In genomic region chrX:159689785-159690416, GRCm38 (mm10) we compare ENCODE assay signal across 17 mouse cellular contexts.
DNase-seq lines count a peak whose midpoint lies in the region; ATAC-seq and TF ChIP-seq lines count a peak whose summit lies in the region.
"Had no signal": no experiment of that assay in that cellular context is flagged by ENCODE, and none has a peak within 500 bp of the region (broad histone marks: within the 10 kb centered on the region; RNA-seq: fewer than 3 reads in every experiment).

No protein-coding gene starts in this region.

- no peak for DNase-seq in G1E (ENCODE audit: low spot score)
- DNase-seq in brain, embryonic 14.5 days (ENCODE audit: low read depth), result peak; percentile 37
- no peak for DNase-seq in urinary bladder, postnatal 14 days (ENCODE audit: low spot score)
- DNase-seq in cerebellum, postnatal 36 days, result no peak
- no peak for DNase-seq in frontal cortex, postnatal 14 days (ENCODE audit: low spot score in 2 of 2)
- DNase-seq: adrenal gland, adult 8-10 months; cerebellum, adult 8-10 months; heart, postnatal 4 days; lung, postnatal 14 days had no signal

- no peak for TF ChIP-seq CTCF in G1E (IDR thresholded peaks at IDR 0.05; ENCODE audit: low read depth, low read length)
- TF ChIP-seq CTCF in brain, embryonic 14.5 days (IDR thresholded peaks at IDR 0.05; ENCODE audit: borderline replicate concordance, extremely low read depth, insufficient read depth, insufficient read length), result no peak

- peaks cover 26% of the 10 kb centered on the region for H3K4me1 ChIP-seq in megakaryocyte, embryonic 14.5 days
- H3K4me1 ChIP-seq in G1E (ENCODE audit: insufficient read depth, low read depth, low read length), result peaks cover 35% of the 10 kb centered on the region
- H3K4me1 ChIP-seq: embryonic facial prominence, embryonic 10.5 days; heart, embryonic 13.5 days; kidney, embryonic 15.5 days; midbrain, embryonic 12.5 days had no signal

- no peaks in the 10 kb centered on the region for H3K9me3 ChIP-seq in megakaryocyte, embryonic 14.5 days
- H3K9me3 ChIP-seq in G1E (replicated peaks), result no peaks in the 10 kb centered on the region
- H3K9me3 ChIP-seq: embryonic facial prominence, embryonic 10.5 days; heart, embryonic 13.5 days; kidney, embryonic 15.5 days; midbrain, embryonic 12.5 days had no signal

- no peaks in the 10 kb centered on the region for H3K36me3 ChIP-seq in megakaryocyte, embryonic 14.5 days (replicated peaks; ENCODE audit: low read length)
- peaks cover 22% of the 10 kb centered on the region for H3K36me3 ChIP-seq in G1E (replicated peaks)
- H3K36me3 ChIP-seq: embryonic facial prominence, embryonic 10.5 days; heart, embryonic 13.5 days; kidney, embryonic 15.5 days; midbrain, embryonic 12.5 days had no signal

- peaks cover 3% of the 10 kb centered on the region for H3K27me3 ChIP-seq in megakaryocyte, embryonic 14.5 days (replicated peaks)
- no peaks in the 10 kb centered on the region for H3K27me3 ChIP-seq in G1E (ENCODE audit: insufficient read depth, low read length)
- H3K27me3 ChIP-seq: heart, embryonic 13.5 days had no signal

- no peak for TF ChIP-seq POLR2A in brain, embryonic 14.5 days (IDR thresholded peaks at IDR 0.05; ENCODE audit: borderline replicate concordance, extremely low read depth, insufficient read depth, insufficient read length, poor library complexity, severe bottlenecking)

- no peak for ATAC-seq in megakaryocyte, adult 5-6 weeks (ENCODE audit: poor library complexity, severe bottlenecking)
- peak; percentile 89 for ATAC-seq in G1E (ENCODE audit: extremely low read depth, insufficient number of reproducible peaks, low FRiP score, poor library complexity, severe bottlenecking)
- peak; percentile 63 for ATAC-seq in megakaryocyte progenitor cell, adult 5-6 weeks (replicated peaks; ENCODE audit: poor library complexity)

- H3K4me3 ChIP-seq in megakaryocyte, embryonic 14.5 days (replicated peaks), result peak overlapping the region; percentile 8
- no peak overlapping the region; the same call in 1 of the 2 replicates for H3K4me3 ChIP-seq in G1E (ENCODE audit: low read depth, low read length)
- H3K4me3 ChIP-seq: embryonic facial prominence, embryonic 10.5 days; heart, embryonic 13.5 days; kidney, embryonic 15.5 days; midbrain, embryonic 12.5 days; myocyte had no signal
